Mouse (Mus musculus) liver, adult 2 months (tissue): Measurements from ENCODE around the gene Nqo2. TPM values are rescaled to one million over a fixed set of nuclear protein-coding genes. Genes with fewer than 3 reads are reported as not detected.
A peak's percentile ranks its signal among the peaks of the same experiment; 100 is the strongest.

Source experiments
- DNase-seq: peaks from one replicate; pipeline ENCODE4 v3.0.0-alpha.2; 2011; ENCODE audit warnings: low read depth, low spot score; ENCODE audit errors: extremely low read depth
- H3K27ac ChIP-seq: fragments of 200-500 bp; replicated peaks from 2 replicates; pipeline ENCODE4 v1.5.1; 2012; ENCODE audit warnings: low read depth, mild to moderate bottlenecking, control low read depth, inconsistent platforms, low read length; ENCODE audit not compliant: insufficient read depth
- H3K27me3 ChIP-seq: fragments of 200-500 bp; 2 replicates; pipeline ENCODE4 v1.6.1; 2012; ENCODE audit warnings: mild to moderate bottlenecking, moderate library complexity, low read length, inconsistent platforms; ENCODE audit not compliant: control insufficient read depth, insufficient read depth
- H3K36me3 ChIP-seq: fragments of 200-500 bp; 2 replicates; pipeline ENCODE4 v1.6.1; 2012; ENCODE audit warnings: low read length, inconsistent platforms; ENCODE audit not compliant: control insufficient read depth, insufficient read depth
- H3K4me1 ChIP-seq: fragments of 200-500 bp; 2 replicates; pipeline ENCODE4 v1.6.1; 2011; ENCODE audit warnings: low read length; ENCODE audit not compliant: control insufficient read depth, insufficient read depth
- H3K4me3 ChIP-seq: fragments of 200-500 bp; 2 replicates; pipeline ENCODE4 v1.5.1; 2011; ENCODE audit warnings: low read depth, mild to moderate bottlenecking, control low read depth, low read length, moderate library complexity; ENCODE audit not compliant: insufficient read depth
- H3K79me2 ChIP-seq: fragments of 200-500 bp; 2 replicates; pipeline ENCODE4 v1.6.1; 2012; ENCODE audit warnings: inconsistent platforms, mild to moderate bottlenecking, low read length, moderate library complexity; ENCODE audit not compliant: control insufficient read depth, insufficient read depth
- H3K9ac ChIP-seq: fragments of 200-500 bp; 2 replicates; pipeline ENCODE4 v1.6.1; 2012; ENCODE audit warnings: low read depth, mild to moderate bottlenecking, control low read depth, inconsistent platforms, low read length
- CTCF ChIP-seq: fragments of 200-500 bp; IDR thresholded peaks from 2 replicates; pipeline ENCODE4 v1.5.1; 2011; ENCODE audit warnings: low read depth, low read length, control low read depth
- POLR2A ChIP-seq: fragments of 200-500 bp; IDR thresholded peaks from 2 replicates; pipeline ENCODE4 v1.6.1; 2011; ENCODE audit warnings: low read length, control low read depth; ENCODE audit not compliant: insufficient read depth; ENCODE audit errors: extremely low read depth
- WGBS: fragments of 180-500 bp; shearing (Covaris S2); methylation state at CpG from one replicate; pipeline ENCODE4 v1.1.7; 2018; 5-methylcytosine and 5-hydroxymethylcytosine counted together
- polyA plus RNA-seq: library from polyadenylated mRNA; depleted of rRNA; stranded (reverse); fragments of >200 nt; gene quantifications from 2 replicates; pipeline ENCODE4 v1.2.3, GENCODE M21; 2012
- total RNA-seq: library from RNA; depleted of rRNA; stranded (reverse); fragments of >200 nt; gene quantifications from 2 replicates; pipeline ENCODE4 v1.2.3, GENCODE M21; 2014

Gene Nqo2
- total and polyA plus RNA-seq, 2 experiments, result 32.7 to 81.7 TPM

DNA sequence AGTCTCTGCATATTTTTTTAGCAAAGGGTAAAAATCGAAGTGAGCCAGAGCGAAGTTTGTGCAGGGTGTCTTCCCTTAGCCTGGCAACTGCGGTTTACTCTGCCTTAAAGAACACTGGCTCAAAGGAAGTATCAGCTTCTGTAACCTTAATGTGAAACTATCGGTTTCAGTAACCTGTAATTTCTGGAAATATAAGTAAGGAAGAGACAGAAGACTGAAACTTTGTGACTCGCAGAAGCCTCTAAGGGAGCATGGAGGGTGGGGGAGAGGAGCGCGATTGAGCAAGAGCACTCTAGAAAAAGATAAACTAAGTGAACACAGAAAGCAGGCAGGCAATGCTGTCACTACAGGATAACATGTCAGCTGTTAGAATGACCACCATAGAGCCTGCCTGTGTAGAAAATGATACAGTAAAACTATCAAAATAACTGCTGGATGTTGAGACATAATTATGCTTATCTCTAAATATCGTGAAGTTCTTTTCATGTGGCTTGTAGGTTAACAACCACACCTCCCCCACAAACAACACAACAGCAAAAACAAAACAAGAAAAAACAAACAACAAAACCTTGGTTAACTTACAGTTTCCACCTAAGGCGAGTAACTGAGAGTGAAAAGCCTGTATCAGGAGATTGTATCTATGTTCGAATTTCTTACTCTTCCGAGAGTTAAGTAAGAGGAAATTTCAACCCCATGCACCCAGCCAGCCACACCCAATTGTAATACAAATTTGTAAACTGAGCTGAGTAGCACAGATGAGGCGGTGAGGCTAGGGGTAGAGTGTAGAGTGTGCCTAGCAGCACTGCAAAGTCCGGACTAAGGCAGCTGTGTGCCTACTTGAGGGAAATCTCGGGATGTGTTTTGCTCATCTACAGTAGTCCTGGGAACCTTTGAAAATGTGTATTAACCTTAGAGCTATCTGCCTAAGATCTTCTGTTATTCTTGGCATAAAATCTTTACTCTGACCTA, 853 bp downstream of the Nqo2 start:
- peak overlapping the region; percentile 68 for H3K4me3 ChIP-seq
- WGBS, result 3% methylated on average over 14 of the region's 14 CpGs
- TF ChIP-seq POLR2A, result no peak
- TF ChIP-seq CTCF, result no peak
- peak overlapping the region; percentile 73 for H3K9ac ChIP-seq
- H3K79me2 ChIP-seq, result peaks cover 8% of the 10 kb centered on the region; the same call in 1 of the 2 replicates
- DNase-seq, result peak; percentile 84
- peaks cover 10% of the 10 kb centered on the region for H3K4me1 ChIP-seq
- H3K27me3 ChIP-seq, result no peaks in the 10 kb centered on the region
- H3K27ac ChIP-seq, result peak overlapping the region; percentile 85
- H3K36me3 ChIP-seq, result peaks cover 15% of the 10 kb centered on the region

DNA sequence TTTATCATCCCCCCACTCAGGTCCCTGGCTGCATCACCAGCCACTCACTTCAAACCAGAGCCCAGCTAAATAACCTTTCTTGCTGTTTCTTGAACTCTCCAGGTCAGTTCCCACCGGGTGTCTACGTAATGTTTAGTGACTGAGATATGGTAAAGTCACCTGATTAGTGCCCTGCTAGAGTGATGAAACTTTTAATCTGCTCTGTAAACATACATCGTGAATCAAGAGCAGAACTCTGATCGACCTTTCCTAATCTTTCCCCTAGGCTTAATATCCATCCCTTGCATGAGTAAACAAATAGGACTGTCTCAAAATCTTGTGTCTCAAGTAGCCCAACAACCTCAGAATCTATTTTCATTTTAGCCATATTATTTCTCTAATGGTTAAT, 1.5 kb downstream of the Nqo2 start:
- Histone ChIP-seq H3K4me3 (peak overlapping the region; percentile 68), H3K79me2 (peaks cover 8% of the 10 kb centered on the region; the same call in 1 of the 2 replicates), H3K4me1 (peaks cover 10% of the 10 kb centered on the region), H3K9ac (peak overlapping the region; percentile 73; the same call in 1 of the 2 replicates), H3K36me3 (peaks cover 16% of the 10 kb centered on the region), H3K27me3 (no peaks in the 10 kb centered on the region), H3K27ac (peak overlapping the region; percentile 85)
- TF ChIP-seq CTCF, result no peak
- TF ChIP-seq POLR2A, result no peak
- peak; percentile 99 for DNase-seq
- WGBS, result 7% methylated on average over 4 of the region's 4 CpGs

DNA sequence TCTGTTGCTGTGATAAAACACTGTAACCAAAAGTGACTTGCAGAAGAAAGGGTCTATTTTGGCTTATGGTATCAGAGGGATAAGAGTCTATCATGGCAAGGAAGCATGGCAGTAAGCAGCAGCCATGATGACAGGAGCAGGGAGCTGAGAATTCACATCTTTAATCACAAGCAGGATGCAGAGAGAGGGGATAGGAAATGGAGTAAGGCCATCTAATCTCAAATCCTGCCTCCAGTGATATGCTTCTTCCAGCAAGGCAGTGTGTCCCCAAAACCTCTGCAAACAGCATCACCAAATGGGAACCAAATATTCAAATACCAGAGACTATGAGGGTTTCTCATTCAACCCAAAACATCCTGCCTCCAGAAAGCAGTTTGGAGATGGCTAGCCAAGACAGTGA, 2.1 kb downstream of the Nqo2 start:
- Histone ChIP-seq H3K9ac (no peak overlapping the region), H3K4me1 (peaks cover 10% of the 10 kb centered on the region), H3K4me3 (no peak overlapping the region), H3K79me2 (peaks cover 8% of the 10 kb centered on the region; the same call in 1 of the 2 replicates), H3K27ac (peak overlapping the region; percentile 62), H3K36me3 (peaks cover 19% of the 10 kb centered on the region), H3K27me3 (no peaks in the 10 kb centered on the region)
- TF ChIP-seq POLR2A (no peak), CTCF (no peak)
- no peak for DNase-seq

DNA sequence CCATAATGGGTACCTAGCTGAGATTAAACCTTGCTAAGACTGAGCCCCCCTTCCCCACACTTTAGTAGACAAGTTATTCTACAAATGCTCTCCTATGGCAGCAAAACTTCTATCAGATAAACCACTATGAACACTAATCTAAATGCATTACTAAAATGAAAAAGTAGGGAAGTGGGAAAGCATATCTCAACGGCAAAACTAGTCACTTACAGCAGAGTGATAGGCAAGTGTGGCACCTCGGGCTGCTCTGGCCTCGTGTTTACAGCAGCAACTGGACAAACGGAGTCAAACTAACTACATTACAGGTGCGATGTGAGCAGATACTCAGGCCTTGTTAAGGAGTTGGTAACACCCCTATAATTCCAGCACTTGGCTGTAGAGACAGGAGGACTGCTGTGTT, 25.1 kb downstream of the Nqo2 start:
- DNase-seq, result no peak
- no peak overlapping the region for H3K4me3 ChIP-seq
- H3K4me1 ChIP-seq, result no peaks in the 10 kb centered on the region
- 83% methylated on average over 5 of the region's 5 CpGs for WGBS
- H3K27me3 ChIP-seq, result no peaks in the 10 kb centered on the region
- no peaks in the 10 kb centered on the region for H3K79me2 ChIP-seq
- peaks cover 37% of the 10 kb centered on the region for H3K36me3 ChIP-seq
- no peak overlapping the region for H3K9ac ChIP-seq
- TF ChIP-seq POLR2A (no peak), CTCF (no peak)
- no peak overlapping the region for H3K27ac ChIP-seq

DNA sequence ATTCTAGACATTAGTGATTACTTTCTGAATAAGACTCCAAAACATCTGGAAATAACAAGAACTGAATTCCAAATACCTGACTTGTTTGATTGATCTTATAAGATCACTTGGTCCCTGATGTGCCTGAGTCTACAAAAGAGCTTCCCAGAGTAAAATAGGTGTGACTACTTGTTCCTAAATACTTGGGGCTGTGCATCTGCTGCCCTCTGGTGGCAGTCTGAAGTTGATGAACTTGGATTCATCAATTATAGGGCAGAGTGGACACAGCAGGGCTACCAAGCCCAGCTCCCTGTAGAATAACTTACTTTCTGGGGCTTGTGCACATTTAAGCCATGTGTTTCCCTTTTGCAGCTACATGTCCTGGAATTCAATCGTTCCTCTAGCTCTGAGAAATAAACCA, 30.7 kb downstream of the Nqo2 start:
- Histone ChIP-seq H3K27me3 (no peaks in the 10 kb centered on the region), H3K4me3 (no peak overlapping the region), H3K27ac (no peak overlapping the region), H3K36me3 (peaks cover 2% of the 10 kb centered on the region; the same call in 1 of the 2 replicates), H3K9ac (no peak overlapping the region), H3K79me2 (no peaks in the 10 kb centered on the region), H3K4me1 (no peaks in the 10 kb centered on the region)
- DNase-seq, result peak; percentile 74
- TF ChIP-seq CTCF (peak; percentile 63), POLR2A (no peak)
- WGBS, result 21% methylated on average over 1 of the region's 1 CpGs
